Mouse (Mus musculus) splenic B cell, adult 2 months (primary cell): ENCODE data around the gene Slc25a10.

Source experiments
- DNase-seq: peaks from one replicate; pipeline ENCODE4 v3.0.0-alpha.2; 2011; ENCODE audit warnings: low read depth, low spot score
- H3K27me3 ChIP-seq: 2 replicates; pipeline ENCODE4 v1.6.1; 2012; ENCODE audit warnings: mild to moderate bottlenecking, low read length, moderate library complexity, mixed read lengths; ENCODE audit not compliant: control insufficient read depth, poor library complexity, insufficient read depth, severe bottlenecking
- H3K36me3 ChIP-seq: 2 replicates; pipeline ENCODE4 v1.6.1; 2012; ENCODE audit warnings: mild to moderate bottlenecking, low read length, moderate library complexity, mixed read lengths; ENCODE audit not compliant: control insufficient read depth, poor library complexity, insufficient read depth, severe bottlenecking

The Slc25a10 gene

DNA sequence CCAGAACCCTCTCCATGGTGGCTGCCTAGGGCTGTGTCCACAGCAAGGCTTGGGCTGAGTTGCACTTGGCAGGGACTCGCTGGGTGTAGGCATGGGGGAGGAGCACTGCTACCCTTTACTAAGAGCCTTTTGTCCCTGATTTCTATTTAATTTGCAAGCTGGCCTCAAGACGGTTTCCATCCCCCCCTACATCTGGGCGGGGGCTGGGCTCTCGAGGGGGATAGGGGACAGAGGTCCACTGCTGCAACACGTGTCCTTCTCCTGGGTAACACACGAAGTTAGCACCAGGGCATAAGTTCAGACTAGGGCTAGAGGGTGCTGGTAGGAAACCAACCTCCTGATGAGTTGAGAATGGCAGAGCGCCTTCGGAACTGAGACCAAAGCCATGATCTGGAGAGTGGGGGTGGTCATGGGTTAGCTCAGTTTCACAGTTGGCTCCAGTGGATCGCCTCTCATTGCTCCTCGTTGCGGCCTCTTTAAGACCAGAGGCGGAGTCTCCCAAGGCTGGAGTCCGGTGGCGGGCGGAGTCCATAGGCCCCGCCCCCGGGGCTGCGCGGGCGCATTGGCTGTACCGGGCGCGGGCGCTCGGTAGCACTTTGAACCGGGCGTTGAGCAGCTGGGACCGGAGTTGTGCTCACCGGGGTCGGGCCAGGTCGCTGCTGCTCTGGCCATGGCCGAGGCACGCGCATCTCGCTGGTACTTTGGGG, at the start of gene Slc25a10:
Slc25a10 (plus strand) TSS at position 524 of the 707 bp plus-strand sequence.
- Histone ChIP-seq H3K36me3 (peaks cover 5% of the 10 kb centered on the region), H3K27me3 (no peaks in the 10 kb centered on the region)
- DNase-seq = peak; percentile 81

DNA sequence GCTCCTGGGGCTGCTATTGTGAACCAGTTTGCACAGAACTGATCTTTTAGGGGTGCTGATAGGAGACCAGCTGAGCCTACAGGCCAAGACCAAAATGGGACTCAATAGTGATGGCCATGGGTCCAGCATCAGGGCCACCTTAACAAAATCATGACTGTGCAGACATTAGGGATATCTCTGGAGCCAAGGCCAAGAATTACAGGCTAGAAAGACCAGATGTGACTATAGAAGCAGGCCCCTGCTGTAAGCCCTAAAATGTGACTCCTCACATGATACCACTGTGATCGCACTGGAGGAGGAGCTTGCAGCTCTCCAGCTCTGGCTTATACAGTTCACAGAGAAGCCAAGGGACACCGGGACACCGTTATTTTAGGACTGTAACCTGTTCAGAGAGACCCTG, 49.3 kb upstream of the Slc25a10 start, which contains the start of gene Tspan10:
Tspan10 (plus strand) TSS at position 301 of the 400 bp plus-strand sequence.
- DNase-seq = no peak
- H3K27me3 ChIP-seq = no peaks in the 10 kb centered on the region
- H3K36me3 ChIP-seq = no peaks in the 10 kb centered on the region

DNA sequence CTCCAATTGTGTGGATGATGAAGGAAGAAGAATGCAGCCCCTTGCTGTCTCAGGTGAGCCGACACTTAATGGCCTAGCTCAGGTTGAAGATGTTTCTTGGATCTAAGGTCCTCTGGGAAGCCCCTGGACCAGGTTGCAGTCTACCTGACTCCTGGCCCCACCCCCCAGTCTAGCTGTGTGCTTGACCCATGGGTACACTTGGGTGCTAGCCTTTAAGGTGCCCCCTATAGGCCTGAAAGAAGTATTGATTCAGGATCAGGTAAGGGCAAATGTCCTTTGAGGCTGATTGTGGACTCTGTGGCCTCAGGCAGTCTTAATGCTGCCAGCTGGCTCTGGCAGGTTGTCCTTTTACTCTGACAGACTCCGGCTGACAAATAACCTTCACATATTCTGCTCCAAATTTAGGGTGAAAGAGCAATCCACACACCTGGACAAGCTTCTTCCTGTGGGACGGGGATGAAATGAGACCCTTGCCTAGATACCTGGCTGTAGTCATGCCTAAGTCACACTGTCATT, 48.8 kb upstream of the Slc25a10 start:
- no peak for DNase-seq
- Histone ChIP-seq H3K27me3 (no peaks in the 10 kb centered on the region), H3K36me3 (no peaks in the 10 kb centered on the region)

DNA sequence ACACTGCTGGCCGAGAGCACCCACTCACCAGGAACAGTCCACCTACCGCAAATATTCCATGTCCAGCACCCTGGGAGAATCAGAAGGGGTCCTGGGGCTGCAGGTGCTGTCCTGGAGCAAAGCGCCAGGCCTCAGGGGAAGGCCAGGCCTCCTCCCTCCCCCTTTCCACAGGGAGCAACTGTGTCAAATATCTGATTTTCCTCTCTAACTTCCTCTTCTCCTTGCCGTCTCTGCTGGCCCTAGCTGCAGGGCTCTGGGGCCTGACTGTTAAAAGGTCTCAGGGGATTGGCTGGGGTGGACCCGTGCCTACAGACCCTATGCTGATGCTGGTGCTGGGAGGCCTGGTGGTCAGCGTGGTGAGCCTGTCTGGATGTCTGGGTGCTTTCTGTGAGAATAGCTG, 47.5 kb upstream of the Slc25a10 start:
- Histone ChIP-seq H3K27me3 (no peaks in the 10 kb centered on the region), H3K36me3 (no peaks in the 10 kb centered on the region)
- no peak for DNase-seq

DNA sequence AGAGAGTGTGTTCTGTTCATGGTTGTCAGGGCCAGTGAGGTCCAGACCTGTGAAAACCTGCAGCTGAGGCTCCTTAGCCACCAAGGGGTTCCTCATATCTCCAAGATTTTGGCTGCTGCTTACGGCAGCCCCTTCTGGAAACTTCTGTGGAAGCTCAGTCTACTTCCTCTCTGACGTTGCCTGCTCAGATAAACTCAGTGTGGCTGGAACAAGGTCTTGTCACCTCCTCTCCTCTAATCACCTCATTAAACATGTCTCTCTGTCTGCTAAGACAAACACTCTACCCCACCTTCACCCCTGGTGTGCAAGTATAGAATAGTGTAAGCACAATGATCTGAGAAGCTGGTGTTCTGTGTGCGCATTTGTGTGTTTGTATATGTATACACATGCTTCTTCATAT, 46.2 kb upstream of the Slc25a10 start:
- no peaks in the 10 kb centered on the region for H3K36me3 ChIP-seq
- no peak for DNase-seq
- H3K27me3 ChIP-seq = no peaks in the 10 kb centered on the region

DNA sequence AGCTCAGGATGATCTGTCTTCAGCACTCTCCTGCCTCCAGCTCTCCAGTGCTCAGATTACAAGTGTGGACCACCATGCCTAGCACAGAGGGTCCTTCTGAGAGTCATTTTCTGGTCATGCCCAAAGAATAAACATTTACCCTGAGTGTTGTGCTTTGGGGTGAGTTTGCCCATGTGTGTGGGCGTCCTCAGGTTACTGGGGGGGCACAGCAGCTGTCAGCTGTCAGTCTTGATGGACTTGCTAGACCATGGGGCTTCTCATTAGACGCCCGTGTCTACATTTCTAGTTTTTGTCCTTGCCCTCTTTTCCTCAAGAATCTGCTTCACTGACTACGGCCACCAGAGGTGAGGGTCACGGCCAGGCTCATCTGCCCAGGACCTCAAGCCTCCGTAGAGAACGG, 44.5 kb upstream of the Slc25a10 start:
- H3K36me3 ChIP-seq = no peaks in the 10 kb centered on the region
- DNase-seq = no peak
- H3K27me3 ChIP-seq = no peaks in the 10 kb centered on the region

DNA sequence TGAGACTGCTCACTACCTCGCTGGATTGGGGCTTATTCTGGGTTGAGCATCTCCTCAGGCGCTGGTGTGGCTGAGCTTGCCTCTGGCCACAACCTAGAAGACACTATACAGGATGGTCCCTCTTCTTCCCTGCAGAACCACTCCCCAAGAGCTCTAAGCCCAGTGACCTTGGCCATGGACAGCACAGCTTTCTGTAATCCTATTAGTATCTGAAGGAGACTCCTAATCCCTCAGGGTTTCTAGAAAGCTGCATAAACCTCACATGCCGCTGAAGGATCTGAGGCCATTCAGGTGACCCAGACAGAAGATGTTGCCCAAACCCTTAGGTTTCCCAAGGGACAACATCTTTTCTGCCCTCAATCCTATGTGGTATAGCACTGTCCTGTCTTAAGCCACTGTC, 39.4 kb upstream of the Slc25a10 start:
- H3K36me3 ChIP-seq = no peaks in the 10 kb centered on the region
- H3K27me3 ChIP-seq = no peaks in the 10 kb centered on the region
- no peak for DNase-seq

DNA sequence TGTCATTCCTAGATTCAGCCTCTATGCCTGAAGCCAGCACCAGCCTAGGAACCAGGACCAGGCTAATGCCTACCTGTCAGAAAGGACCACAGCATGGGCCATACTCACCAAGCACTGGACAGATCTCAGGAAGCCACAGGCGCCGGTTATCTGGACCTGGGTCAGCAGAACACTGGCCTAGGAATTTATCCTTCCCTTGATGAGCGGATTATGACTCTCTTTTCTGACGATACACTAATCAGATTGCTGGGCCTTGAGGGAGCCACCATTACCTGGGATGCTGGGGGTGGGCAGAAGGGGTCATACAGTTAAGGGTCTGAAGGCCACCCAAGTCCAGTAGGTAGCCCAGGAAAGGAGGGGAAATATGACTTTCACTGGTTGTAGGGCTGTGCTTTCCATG, 38.3 kb upstream of the Slc25a10 start, which contains the start of gene Pde6g:
Pde6g (minus strand) TSS at position 195 of the 400 bp plus-strand sequence.
- no peak for DNase-seq
- no peaks in the 10 kb centered on the region for H3K36me3 ChIP-seq
- no peaks in the 10 kb centered on the region for H3K27me3 ChIP-seq

DNA sequence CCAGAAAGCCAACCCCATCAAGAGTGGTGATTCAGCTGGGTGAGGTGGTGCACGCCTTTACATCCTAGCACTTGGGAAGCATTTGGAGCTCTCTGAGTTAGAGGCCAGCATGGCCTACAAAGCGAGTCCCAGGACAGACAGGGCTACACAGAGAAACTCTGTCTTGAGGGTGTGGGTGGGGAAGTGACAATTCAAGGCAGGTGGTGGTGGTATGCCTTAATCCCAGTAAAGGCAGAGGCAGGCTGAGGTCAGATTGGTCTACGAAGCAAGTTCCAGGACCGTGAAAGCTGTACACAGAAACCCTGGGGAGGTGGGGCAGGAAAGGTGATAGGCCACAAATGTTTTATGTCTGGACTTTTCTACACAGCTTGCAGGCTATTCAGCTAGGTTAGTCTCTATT, 36.7 kb upstream of the Slc25a10 start:
- no peaks in the 10 kb centered on the region for H3K36me3 ChIP-seq
- DNase-seq = no peak
- no peaks in the 10 kb centered on the region for H3K27me3 ChIP-seq

DNA sequence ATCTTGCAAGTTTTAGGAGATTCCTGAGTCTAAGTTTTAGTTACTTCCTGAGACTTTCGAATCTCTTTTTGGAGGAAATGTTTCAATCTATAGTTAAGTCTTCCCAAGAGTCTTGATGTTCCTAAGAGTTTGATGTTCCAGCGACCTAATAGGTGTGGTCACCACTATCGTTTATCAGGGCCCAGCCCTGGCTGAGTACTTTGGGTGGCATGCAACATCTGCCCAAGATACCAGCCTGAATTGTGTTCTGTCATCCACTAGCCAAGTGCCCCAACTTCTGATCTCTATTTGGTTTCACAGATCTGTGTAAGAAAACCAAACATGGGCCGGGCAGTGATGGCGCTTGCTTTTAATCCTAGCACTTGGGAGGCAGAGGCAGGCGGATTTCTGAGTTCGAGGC, 36.2 kb upstream of the Slc25a10 start:
- no peak for DNase-seq
- Histone ChIP-seq H3K36me3 (no peaks in the 10 kb centered on the region), H3K27me3 (no peaks in the 10 kb centered on the region)

DNA sequence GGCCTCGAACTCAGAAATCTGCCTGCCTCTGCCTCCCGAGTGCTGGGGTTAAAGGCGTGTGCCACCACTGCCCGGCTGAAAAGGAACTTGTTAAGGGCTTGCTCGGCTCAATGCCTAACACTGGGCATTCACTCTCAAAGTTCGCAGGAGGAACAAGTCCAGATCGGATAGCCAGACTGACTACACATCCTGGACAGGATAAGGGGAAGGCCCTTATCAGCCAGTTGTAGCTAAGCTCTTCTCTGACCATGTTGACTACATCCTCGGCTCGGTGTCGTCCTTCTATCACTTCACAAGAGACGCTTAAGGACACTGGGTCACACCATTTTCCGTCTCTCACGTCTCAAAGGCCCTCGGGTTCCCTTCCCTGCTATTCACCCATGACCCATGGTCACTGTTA, 34.3 kb upstream of the Slc25a10 start:
- DNase-seq = no peak
- Histone ChIP-seq H3K36me3 (peaks cover 2% of the 10 kb centered on the region), H3K27me3 (no peaks in the 10 kb centered on the region)

DNA sequence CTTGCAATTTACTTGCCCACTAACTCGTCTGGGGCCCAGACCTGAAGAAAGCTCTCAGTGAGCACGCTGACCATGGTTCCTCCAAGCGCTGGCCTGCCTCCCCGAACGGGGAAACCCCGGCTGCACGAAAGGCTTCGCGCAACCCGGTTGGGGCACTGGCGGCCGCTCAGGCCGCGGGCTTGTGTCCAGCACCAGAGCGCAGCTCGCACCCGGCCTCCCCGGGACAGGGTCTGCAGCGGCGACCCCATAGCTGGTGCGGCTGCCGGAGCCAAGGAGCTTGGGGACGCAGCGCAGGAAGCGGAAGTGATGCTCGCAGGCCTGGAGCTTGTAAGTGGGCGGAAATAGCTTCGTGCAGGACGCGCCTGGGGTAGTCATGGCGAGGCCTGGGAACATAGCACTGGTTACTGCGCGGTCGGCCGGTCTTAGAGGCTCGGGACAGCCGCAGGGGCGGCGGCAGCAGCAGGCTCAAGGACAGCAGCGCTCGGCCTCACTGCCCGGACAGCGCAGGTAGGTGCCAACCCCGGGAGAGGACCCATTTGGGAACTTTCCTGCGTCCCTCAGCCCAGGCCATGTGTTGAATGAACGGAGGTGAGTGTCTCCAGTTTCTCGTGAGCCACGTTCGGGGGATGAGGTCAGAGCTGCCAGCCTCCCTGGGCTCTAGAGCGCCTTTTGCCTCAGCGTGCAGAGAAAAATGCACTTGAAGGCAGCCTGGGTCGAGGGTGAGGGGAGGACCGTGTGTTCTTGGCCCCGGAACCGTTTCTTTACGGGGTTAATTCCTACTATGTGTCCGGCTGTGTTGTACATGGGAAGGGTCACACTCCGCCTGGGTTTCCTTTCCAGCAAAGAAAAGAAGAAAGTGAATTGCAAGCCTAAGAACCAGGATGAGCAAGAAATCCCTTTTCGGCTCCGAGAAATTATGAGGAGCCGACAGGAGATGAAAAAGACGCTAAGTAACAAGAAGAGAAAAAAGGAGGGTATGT, 33.6 kb upstream of the Slc25a10 start, which contains the start of the genes Oxld1 and Ccdc137:
Oxld1 (minus strand) TSS at position 297 of the 980 bp plus-strand sequence.
Ccdc137 (plus strand) TSS at position 344 of the 980 bp plus-strand sequence.
- DNase-seq = peak; percentile 78
- H3K27me3 ChIP-seq = no peaks in the 10 kb centered on the region
- H3K36me3 ChIP-seq = peaks cover 4% of the 10 kb centered on the region

DNA sequence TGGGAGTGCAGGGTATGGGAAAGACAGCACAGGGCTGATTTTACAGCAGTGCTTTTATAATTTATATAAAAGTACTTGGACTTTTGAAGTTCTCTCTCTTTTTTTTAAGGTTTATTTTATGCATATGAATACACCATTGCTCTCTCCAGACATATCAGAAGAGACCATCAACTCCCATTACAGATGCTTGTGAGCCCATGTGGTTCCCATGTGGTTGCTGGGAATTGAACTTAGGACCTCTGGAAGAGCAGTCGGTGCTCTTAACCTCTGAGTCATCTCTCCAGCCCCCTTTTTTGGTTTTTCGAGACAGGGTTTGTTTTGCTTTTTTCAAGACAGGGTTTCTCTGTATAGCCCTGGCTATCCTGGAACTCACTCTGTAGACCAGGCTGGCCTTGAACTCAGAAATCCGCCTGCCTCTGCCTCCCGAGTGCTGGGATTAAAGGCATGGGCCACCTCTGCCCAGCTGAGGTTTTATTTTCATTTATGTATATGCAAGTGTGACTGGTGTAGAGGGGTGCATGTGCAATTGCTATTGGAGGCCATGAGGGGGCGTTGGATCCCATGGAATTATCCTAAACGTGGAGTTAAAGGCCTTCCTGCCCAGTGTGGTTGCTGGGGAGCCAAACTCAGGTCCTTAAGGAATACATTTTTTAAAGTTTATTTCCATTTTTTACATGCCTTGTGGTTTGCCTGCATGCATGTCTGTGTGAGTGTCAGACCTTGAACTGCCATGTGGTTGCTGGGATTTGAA, 32.6 kb upstream of the Slc25a10 start:
- no peak for DNase-seq
- H3K27me3 ChIP-seq = no peaks in the 10 kb centered on the region
- peaks cover 4% of the 10 kb centered on the region for H3K36me3 ChIP-seq

DNA sequence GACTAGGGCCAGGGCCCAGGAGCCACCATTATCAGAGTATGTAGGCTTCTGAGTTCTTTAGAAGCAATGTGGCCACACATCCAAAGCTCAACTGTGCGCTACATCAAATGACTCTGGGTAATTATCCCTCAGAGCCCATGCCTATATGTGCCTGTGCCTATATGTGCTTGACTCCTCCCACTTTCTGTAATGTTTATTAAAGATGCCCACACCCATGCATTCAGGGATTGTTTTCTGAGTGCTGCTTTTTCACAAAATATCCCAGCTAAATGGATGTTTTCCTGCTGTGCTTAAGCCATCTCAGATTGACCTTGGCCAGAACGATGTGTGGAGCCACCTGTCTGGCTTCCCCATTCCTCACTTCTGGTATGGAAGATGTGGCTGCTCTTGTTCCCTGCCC, 28.1 kb upstream of the Slc25a10 start:
- peaks cover 4% of the 10 kb centered on the region for H3K36me3 ChIP-seq
- H3K27me3 ChIP-seq = no peaks in the 10 kb centered on the region
- DNase-seq = no peak
